Mouse (Mus musculus): ENCODE measurements at regions not wholly inside any gene's neighbourhood (a gene's known extent, or its start where the extent isn't known, plus 50 kb on each side); places are given as distances from the start of the nearest gene placed in this dataset.
A peak's percentile ranks its signal among the peaks of the same experiment; 100 is the strongest.

DNA sequence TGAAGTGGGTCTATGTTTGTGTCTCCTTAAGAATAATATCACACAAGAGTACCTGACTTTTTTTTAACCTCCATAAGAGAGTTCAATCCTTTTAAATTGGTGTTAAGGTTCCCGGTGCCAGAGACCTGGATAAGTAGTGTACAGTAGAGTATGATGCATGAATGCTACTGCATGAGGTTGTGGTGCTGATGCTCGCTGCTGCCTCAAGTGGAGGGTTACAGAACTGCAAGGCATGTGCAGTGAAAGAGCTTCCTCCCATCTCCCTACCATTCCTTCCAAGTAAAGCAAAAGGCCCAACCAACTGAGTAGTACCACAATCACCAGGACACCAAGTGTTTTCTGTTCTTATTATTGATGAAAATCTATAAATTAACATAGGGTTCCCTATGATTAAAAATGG lies 227.5 kb downstream of the Plod2 start:
- peak; percentile 87; the same call in 1 of the 2 replicates for TF ChIP-seq CTCF (IDR thresholded peaks at IDR 0.05; ENCODE audit: control insufficient read depth, insufficient read depth, insufficient replicate concordance, low read depth, low read length)
- TF ChIP-seq POLR2A (IDR thresholded peaks at IDR 0.05; ENCODE audit: control insufficient read depth, low read depth, low read length): no peak

All from testis, adult 2 months (tissue).